Mouse (Mus musculus) Patski (cell line): ENCODE measurements around the gene Casr. TPM values are rescaled to one million over a fixed set of nuclear protein-coding genes. Genes with fewer than 3 reads are reported as not detected.

Experiments used
- ATAC-seq: fragments of 100-300 bp; one replicate; pipeline ENCODE4 v1.8.0; 2021
- CTCF ChIA-PET: fragments of 350-600 bp; sonication (Branson Sonifier 250); formaldehyde crosslinking; loops from one replicate; lab custom pipeline; 2022; ENCODE audit warnings: inconsistent platforms; lab: Charles Lee
- POLR2A ChIA-PET: fragments of 350-600 bp; sonication (Branson Sonifier 250); formaldehyde crosslinking; loops from one replicate; lab custom pipeline; 2022; ENCODE audit warnings: antibody characterized with exemption, inconsistent platforms; lab: Charles Lee
- DNase-seq: peaks from one replicate; pipeline ENCODE4 v3.0.0-alpha.2; 2011; ENCODE audit warnings: low read depth, low spot score
- H3K27me3 ChIP-seq: fragments of 371-371 bp; one replicate; pipeline ENCODE4 v1.5.1; 2021
- CTCF ChIP-seq: fragments of 100-300 bp; IDR thresholded peaks from one replicate; pipeline ENCODE4 v1.5.1; 2021
- in situ Hi-C: fragments of 300-500 bp; cut with MboI; formaldehyde crosslinking; loops from 3 replicates; pipeline ENCODE4 v1.11.1; 2018; ENCODE audit warnings: low pct_unique_long_range_greater_than_20kb, mixed read lengths
- polyA plus RNA-seq: library from polyadenylated mRNA; unstranded; gene quantifications from one replicate; pipeline ENCODE4 v1.2.3, GENCODE M21; 2021

Casr gene
- polyA plus RNA-seq, 1 experiment from 2014 or later = 0.01 TPM

DNA sequence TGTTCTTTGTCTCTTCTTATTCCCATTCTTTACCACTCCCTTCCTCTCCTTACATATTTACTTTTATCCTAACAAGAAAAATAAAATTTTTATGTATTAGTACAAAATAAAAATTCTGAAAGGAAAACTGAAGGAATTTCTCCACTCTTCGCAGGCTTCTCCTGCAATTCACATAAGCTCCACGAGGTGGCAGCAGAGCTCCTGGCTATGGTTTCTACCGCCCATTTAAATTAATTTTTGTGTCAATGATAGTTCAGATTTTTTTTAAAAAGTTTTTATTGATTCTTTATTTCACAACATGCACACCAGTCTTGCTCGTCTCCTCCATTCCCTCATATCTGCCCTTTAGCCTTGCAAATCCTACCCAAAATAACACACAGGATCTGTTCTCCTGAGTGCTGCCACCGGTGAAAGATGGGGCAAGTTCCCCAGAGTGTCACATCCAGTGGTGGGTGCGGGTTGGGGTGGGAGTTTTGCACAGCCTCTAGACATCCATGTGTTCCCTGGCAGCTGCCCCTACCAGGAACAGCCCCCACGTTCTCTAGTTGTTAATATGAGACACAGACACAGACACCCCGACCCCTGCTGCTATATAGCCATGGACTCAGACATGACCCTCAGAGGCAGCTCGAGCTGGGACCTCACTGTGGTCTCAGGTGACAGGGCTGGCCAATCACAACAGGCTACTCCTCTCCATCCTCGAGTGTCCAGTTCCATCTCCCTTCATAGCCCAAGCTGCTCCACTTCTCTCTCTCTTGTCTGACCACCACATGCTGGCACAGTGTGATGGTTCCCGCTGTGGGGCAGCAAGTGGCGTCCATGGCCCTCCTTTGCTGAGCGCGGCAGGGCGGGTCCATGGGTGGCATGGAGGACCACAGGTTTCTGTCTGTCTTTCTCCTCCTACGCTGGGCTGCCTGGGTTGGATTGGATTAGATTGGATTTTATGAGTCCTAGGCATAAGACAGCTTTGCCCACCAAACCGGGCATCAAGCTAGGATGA lies 88.4 kb downstream of the Casr start:
- ATAC-seq (no peak), DNase-seq (no peak)
- ChIA-PET CTCF (interaction anchor here (0.7 to 2.9 kb wide), 6 partner anchors 8 to 427 kb away, joined by 3 to 10 read pairs (median 4); no protein-coding TSS in a partner anchor), POLR2A (no interaction called here)
- in situ Hi-C loops = loop anchor here (10.0 to 25.0 kb wide), 3 partner anchors 151 to 611 kb away; partner anchors contain the start of genes Parp14 and Polq
- peak; percentile 91 for TF ChIP-seq CTCF
- no peaks in the 10 kb centered on the region for H3K27me3 ChIP-seq

DNA sequence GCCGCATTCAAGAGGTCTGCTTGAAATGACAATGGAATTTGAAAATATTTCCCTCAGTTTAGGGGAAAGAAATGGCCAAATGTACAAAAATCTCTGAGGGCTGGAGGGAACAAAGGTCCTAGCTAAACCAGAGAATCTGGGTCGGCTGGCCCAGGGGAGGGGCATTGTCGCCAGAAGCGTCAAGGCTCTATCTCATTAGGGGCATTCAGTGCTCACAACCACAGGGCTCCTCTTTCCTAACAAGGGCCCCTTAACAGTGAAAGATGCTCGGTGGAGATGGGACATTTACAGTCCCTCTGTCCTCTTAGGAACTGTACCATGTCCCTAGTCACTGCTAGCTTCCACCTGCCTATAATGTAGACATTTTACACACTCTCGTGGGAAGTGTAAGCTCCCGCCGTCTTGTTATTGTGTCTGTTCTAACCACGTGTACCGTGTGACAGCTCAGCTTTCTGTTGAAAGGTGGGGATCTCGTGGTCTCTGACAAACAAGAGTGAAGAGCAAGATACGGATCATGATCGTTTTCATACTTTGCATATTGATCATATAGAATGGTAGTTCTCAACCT lies 90.8 kb downstream of the Casr start:
- no peak for TF ChIP-seq CTCF
- CTCF ChIA-PET = interaction anchor here (0.7 to 1.2 kb wide), 2 partner anchors 13 to 34 kb away, joined by 3 read pairs; no protein-coding TSS in a partner anchor
- in situ Hi-C loops = loop anchor here (10.0 to 25.0 kb wide), 3 partner anchors 154 to 609 kb away; partner anchors contain the start of genes Parp14 and Polq
- DNase-seq (no peak), ATAC-seq (no peak)
- POLR2A ChIA-PET = no interaction called here
- H3K27me3 ChIP-seq = no peaks in the 10 kb centered on the region

- DNase-seq = no peak
These were observed 91.9 kb downstream of the Casr start for GRCm38 (mm10) chr16:36469955-36470478.

DNA sequence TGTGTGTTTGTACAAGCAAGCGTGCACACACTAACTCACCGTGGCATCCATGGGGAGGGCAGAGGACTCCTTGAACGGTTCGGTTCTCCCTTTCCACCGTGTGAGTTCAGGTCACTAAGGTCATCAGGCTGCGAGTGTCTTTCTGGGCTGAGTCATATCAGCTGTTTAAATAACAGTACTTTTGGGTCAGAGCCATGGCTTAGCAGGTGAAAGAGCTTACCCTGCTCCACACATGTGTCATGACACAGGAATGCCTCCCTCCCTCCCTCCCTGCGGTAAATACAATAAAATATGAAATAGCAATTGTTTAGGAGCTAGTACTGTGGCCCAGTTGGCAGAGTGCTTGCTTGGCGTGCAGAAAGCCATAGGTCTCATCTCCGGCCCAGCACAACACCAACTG lies 92.6 kb downstream of the Casr start:
- ChIA-PET CTCF (no interaction called here), POLR2A (interaction anchor here (1.1 kb wide), 1 partner anchor 347 kb away, joined by 3 read pairs; no protein-coding TSS in a partner anchor)
- in situ Hi-C loops = loop anchor here (25.0 kb wide), 2 partner anchors 543 to 607 kb away; partner anchors contain the start of genes Parp14 and Polq
- TF ChIP-seq CTCF = no peak
- no peaks in the 10 kb centered on the region for H3K27me3 ChIP-seq
- DNase-seq (peak; percentile 62), ATAC-seq (peak; percentile 42)

More at GRCm38 (mm10) chr16:36469955-36470478, 91.9 kb downstream of the Casr start:
- no peak for ATAC-seq
- ChIA-PET CTCF (interaction anchor here (1.0 kb wide), 1 partner anchor 346 kb away, joined by 5 read pairs; no protein-coding TSS in a partner anchor), POLR2A (interaction anchor here (1.1 kb wide), 1 partner anchor 346 kb away, joined by 3 read pairs; no protein-coding TSS in a partner anchor)
- in situ Hi-C loops = loop anchor here (10.0 to 25.0 kb wide), 3 partner anchors 155 to 608 kb away; partner anchors contain the start of genes Parp14 and Polq
- no peaks in the 10 kb centered on the region for H3K27me3 ChIP-seq
- TF ChIP-seq CTCF = peak; percentile 61

- DNase-seq (no peak), ATAC-seq (no peak)
- ChIA-PET CTCF (no interaction called here), POLR2A (no interaction called here)
- in situ Hi-C loops = loop anchor here (25.0 kb wide), 2 partner anchors 543 to 607 kb away; partner anchors contain the start of genes Parp14 and Polq
- no peaks in the 10 kb centered on the region for H3K27me3 ChIP-seq
- TF ChIP-seq CTCF = peak; percentile 69
These were observed 93.1 kb downstream of the Casr start for GRCm38 (mm10) chr16:36468862-36469261.

- DNase-seq (no peak), ATAC-seq (no peak)
- CTCF ChIA-PET = no interaction called here
- in situ Hi-C loops = loop anchor here (25.0 kb wide), 2 partner anchors 544 to 606 kb away; partner anchors contain the start of genes Parp14 and Polq
- no peak for TF ChIP-seq CTCF
- POLR2A ChIA-PET = no interaction called here
- no peaks in the 10 kb centered on the region for H3K27me3 ChIP-seq
These were observed 94.0 kb downstream of the Casr start for GRCm38 (mm10) chr16:36467936-36468335.

GRCm38 (mm10) chr16:36465436-36465835 lies 96.5 kb downstream of the Casr start:
- DNase-seq (peak; percentile 65), ATAC-seq (peak; percentile 76)
- CTCF ChIA-PET = no interaction called here
- no peaks in the 10 kb centered on the region for H3K27me3 ChIP-seq
- in situ Hi-C loops = loop anchor here (25.0 kb wide), 2 partner anchors 547 to 603 kb away; partner anchors contain the start of genes Parp14 and Polq
- TF ChIP-seq CTCF = no peak
- POLR2A ChIA-PET = no interaction called here

DNA sequence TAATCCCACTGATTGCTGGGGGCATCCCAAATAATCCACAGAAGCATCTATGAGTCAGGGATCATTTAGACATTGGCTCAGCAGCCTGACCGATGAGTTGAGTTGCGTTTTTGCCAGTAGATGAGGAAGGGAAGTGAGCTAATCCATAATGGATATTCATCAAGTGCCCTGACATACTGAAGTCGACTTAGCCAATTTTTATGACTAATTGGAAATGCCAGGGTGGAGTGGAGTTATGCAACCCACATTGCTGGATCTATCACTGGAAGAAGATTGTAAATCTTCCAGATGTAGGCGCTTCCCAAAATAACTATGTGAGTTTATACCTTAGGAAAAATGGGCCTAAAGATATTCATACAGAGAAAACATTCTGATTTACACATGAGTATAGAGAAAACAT lies 97.9 kb downstream of the Casr start:
- ATAC-seq = no peak
- no peaks in the 10 kb centered on the region for H3K27me3 ChIP-seq
- CTCF ChIA-PET = no interaction called here
- no peak for DNase-seq
- POLR2A ChIA-PET = interaction anchor here (0.6 kb wide), 1 partner anchor 159 kb away, joined by 3 read pairs; no protein-coding TSS in a partner anchor
- TF ChIP-seq CTCF = no peak
- in situ Hi-C loops = loop anchor here (25.0 kb wide), 2 partner anchors 548 to 602 kb away; partner anchors contain the start of genes Parp14 and Polq

GRCm38 (mm10) chr16:36460426-36460825 lies 101.5 kb downstream of the Casr start:
- in situ Hi-C loops = loop anchor here (25.0 kb wide), 2 partner anchors 552 to 598 kb away; partner anchors contain the start of genes Parp14 and Polq
- DNase-seq = no peak

More at GRCm38 (mm10) chr16:36460426-36460825, 101.5 kb downstream of the Casr start:
- CTCF ChIA-PET = no interaction called here
- no peak for ATAC-seq
- POLR2A ChIA-PET = no interaction called here
- no peaks in the 10 kb centered on the region for H3K27me3 ChIP-seq
- TF ChIP-seq CTCF = no peak
